Mouse (Mus musculus): Measurements from ENCODE around the gene Slc5a5.

Gene Slc5a5

GRCm38 (mm10) chr8:70892022-70892895, at the start of gene Slc5a5:
Gene Slc5a5, minus strand, starts transcription at chr8:70892757.
- DNase-seq (ENCODE audit: low read depth, low spot score), result no peak

- no peak for DNase-seq (ENCODE audit: low read depth, low spot score)
These were observed 48.9 kb upstream of the Slc5a5 start for GRCm38 (mm10) chr8:70941478-70941877.

- no peak for DNase-seq (ENCODE audit: low read depth, low spot score)
These were observed 44.6 kb upstream of the Slc5a5 start for GRCm38 (mm10) chr8:70937200-70937599.

- DNase-seq (ENCODE audit: low read depth, low spot score), result no peak
These were observed 42.2 kb upstream of the Slc5a5 start for GRCm38 (mm10) chr8:70934786-70935185.

DNA sequence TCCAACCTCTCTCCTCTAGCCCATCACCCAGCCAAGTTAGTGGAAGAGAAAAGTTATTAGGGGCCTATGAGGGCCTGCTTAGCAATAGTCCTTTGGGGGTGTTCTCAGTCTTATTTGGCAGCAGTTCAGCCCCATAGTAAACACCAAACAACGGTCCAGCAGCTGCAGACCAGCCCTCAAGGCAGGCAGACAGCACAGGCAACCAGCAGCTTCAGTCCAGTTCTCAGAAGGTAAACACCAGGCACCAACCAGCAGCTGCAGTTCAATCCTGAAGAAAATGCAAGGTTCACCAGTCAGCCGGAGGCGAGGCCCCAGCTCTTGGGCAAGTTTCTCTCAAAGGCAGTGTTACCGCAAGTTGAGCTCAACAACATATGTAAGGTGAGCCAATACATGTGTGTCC, 40.5 kb upstream of the Slc5a5 start:
- no peak for DNase-seq (ENCODE audit: low read depth, low spot score)

- DNase-seq (ENCODE audit: low read depth, low spot score), result no peak
These were observed 39.2 kb upstream of the Slc5a5 start for GRCm38 (mm10) chr8:70931731-70932130.

DNA sequence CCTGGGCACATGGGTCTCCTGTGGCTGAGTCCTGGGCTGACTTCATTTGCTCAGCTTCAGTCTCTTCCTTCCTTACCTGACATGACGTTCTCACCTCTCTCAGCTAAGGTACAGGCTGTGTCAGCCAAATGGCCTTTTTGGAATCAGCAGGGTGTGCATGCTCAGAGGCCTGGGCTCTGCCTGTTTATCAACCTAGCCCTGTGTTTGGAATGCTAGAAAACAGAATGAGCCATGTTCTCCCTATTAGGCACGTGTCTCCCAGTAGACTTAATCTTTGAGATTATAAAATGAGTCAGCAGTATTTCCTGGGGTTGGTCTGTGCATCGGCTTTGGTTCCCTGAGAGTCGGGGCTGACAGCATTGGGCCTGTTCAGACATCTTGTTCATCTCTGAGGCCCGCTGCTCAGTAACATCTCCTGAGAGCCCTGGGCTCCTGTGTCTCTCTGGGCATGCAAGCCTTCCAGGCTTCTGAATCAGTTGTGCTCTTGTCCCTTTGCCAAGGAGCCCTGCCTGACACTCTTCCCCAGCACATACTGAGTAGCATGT, 36.3 kb upstream of the Slc5a5 start:
- DNase-seq (ENCODE audit: low read depth, low spot score), result no peak

GRCm38 (mm10) chr8:70928096-70928495, 35.5 kb upstream of the Slc5a5 start:
- no peak for DNase-seq (ENCODE audit: low read depth, low spot score)

DNA sequence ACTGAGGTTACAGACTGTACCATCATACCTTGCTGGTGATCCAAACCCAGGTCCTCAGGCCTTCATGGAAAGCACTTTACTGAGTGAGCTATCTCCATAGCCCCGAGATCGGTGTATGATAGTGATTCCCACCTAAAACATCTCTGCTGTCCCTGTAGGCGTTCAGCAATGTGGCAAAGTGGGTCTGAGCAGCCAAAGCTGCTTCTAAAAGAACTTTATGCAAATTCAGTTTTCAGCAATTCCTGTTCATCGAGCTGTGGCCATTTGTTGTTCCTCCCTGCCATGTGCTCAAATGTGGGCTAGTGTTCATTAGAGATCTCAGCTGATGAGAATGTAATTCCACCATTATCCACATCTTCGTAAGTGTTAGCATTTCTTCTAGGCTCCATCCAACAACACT, 33.8 kb upstream of the Slc5a5 start:
- DNase-seq (ENCODE audit: low read depth, low spot score), result no peak

DNA sequence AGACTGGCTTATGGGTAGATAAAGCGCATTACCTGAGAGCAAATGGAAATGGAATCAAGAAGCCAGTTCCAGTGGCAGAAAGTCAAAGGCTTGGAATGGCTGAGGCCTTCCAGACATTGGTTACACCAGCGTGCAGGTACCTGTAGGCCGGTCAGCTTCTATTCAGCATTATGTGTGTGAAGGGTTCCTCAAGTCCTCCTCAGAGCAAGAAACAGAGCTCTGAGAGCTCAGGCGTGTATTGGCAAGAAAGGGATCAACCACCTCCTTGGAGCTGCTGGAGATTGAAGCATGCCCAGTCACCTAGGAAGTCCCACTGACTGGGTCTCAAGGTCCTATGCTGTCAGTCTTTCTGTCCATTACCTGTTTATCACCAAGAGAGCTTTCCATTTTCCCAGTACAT, 33.2 kb upstream of the Slc5a5 start:
- DNase-seq (ENCODE audit: low read depth, low spot score), result no peak

DNA sequence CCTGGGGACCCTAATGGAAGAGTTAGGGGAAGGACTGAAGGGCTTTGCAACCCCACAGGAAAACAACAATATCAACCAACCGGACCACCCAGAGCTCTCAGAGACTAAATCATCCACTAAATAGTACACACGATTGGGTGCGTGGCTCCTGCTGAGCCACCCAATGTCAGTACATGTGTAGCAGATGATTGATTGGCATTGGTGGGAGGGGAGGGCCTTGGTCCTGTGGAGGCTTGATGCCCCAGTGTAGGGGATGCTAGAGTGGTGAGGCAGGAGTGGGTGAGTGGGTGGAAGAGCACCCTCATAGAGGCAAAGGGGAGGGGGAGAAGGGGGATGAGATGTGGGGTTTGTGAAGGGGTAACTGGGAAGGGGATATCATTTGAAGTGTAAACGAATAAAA, 31.6 kb upstream of the Slc5a5 start:
- DNase-seq (ENCODE audit: low read depth, low spot score), result no peak

DNA sequence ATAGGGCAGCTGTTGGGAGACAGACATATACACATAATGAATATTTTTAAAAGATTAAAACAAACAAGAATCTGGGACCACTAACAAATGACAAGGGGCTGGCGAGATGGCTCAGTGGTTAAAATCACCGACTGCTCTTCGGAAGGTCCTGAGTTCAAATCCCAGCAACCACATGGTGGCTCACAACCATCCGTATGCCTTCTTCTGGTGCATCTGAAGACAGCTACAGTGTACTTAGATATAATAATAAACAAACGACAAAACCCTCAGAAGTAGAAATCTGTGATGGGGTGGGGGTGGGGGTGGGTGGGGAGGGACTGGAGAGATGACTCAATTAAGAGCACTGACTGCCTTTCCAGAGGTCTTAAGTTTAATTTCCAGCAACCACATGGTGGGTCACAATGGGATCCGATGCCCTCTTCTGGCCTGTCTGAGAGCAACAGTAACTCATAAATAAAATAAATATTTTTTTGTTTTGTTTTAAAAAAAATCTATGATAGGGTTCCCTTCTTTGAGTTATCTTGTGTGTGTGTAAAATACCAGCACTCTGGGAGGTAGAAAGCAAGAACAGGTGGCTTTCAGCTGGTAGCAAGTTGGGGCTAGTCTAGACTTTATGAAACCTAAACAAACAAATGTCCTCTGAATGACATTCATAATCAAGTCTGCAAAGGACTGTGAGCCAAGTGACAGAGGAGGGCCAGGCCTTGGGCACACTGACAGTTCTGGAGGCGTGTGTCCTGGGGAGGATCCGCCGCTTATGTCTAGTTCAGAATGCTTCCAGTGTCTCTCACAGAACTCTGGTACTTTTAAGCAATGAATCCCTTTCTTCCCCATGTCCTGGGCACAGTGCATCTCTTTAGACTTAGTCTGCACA, 27.7 kb upstream of the Slc5a5 start:
- DNase-seq (ENCODE audit: low read depth, low spot score), result no peak

DNA sequence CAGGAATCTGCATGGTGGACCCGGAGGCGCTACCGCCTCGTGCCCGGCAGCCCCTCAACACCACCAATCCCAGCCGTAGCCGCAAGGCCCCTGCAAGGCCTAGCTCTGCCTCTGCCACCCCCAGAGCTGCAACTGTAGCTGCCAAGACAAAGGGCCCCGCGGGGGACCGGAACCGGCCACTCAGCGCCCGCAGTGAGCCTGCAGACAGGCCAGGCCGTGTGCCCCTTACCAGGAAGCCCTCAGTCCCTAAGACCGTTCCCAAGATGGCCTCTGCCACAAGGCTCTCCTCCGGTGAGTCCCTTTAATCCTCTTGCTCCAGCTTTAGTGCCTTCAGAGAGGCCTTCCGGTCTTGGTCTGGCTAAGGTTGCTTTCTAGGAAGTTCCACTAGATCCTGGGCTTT, 22.1 kb upstream of the Slc5a5 start:
- no peak for DNase-seq (ENCODE audit: low read depth, low spot score)

GRCm38 (mm10) chr8:70913523-70913922, 21.0 kb upstream of the Slc5a5 start:
- no peak for DNase-seq (ENCODE audit: low read depth, low spot score)

GRCm38 (mm10) chr8:70912955-70913354, 20.4 kb upstream of the Slc5a5 start:
- DNase-seq (ENCODE audit: low read depth, low spot score), result no peak

GRCm38 (mm10) chr8:70911596-70911995, 19.0 kb upstream of the Slc5a5 start:
- DNase-seq (ENCODE audit: low read depth, low spot score), result no peak

GRCm38 (mm10) chr8:70907518-70907917, 15.0 kb upstream of the Slc5a5 start:
- no peak for DNase-seq (ENCODE audit: low read depth, low spot score)

GRCm38 (mm10) chr8:70905831-70906736, 13.5 kb upstream of the Slc5a5 start, which contains the start of gene Map1s:
Gene Map1s, plus strand, starts transcription at chr8:70905932.
- peak; percentile 70 for DNase-seq (ENCODE audit: low read depth, low spot score)

DNA sequence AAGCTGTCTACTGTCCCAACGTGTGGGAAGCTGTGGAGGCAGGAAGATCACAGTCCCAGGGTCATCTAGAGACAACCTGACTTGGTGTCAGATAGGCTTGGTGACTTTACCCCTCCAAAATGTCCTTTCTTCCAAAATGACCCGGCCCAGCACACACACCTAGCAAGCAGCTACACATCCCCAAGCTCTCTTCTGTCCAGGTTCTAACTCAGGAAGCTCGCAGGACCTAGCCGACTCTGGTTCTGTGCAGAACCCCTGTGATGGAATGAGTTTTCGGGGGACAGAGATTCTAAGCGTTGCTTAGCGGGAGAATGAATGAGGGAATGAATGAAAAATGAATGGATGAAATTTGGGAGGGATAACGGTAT, 12.9 kb upstream of the Slc5a5 start:
- no peak for DNase-seq (ENCODE audit: low read depth, low spot score)

GRCm38 (mm10) chr8:70904532-70904931, 12.0 kb upstream of the Slc5a5 start:
- no peak for DNase-seq (ENCODE audit: low read depth, low spot score)

- DNase-seq (ENCODE audit: low read depth, low spot score), result no peak
These were observed 11.0 kb upstream of the Slc5a5 start for GRCm38 (mm10) chr8:70903582-70903981.
